Mouse (Mus musculus): Measurements from ENCODE around the gene Tsc22d3. TPM values are rescaled to one million over a fixed set of nuclear protein-coding genes. Genes with fewer than 3 reads are reported as not detected.
"Not testable (repeated sequence)": the region's sequence is repeated elsewhere in the genome, so short reads cannot be mapped to it uniquely, and the experiment has no call there.

Tsc22d3 gene
- total RNA-seq, 2 experiments from 2014 or later: 4.9 to 7.1 TPM

DNA sequence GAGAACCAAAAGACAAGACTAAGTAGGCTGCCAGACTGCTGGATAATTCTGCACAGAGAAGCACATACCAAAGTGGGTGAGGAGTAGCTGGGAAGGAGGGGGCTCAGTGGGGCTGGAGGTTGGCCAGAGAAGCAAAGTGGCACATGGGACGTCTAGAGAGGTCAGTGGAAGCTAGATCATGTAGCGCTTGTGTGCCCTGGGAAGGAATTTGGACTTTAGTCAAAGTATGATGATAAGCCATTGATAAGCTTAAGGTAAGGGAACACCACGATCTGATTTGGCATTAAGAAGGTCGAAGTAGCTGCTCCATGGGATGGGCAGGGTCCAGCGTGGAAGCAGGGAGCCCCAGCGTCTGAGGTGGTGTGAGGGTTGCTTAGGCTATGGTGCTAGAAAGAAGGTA is 68.1 kb downstream of the Tsc22d3 start:
- no peak for ATAC-seq (replicated peaks; ENCODE audit: low FRiP score, poor library complexity, severe bottlenecking)

DNA sequence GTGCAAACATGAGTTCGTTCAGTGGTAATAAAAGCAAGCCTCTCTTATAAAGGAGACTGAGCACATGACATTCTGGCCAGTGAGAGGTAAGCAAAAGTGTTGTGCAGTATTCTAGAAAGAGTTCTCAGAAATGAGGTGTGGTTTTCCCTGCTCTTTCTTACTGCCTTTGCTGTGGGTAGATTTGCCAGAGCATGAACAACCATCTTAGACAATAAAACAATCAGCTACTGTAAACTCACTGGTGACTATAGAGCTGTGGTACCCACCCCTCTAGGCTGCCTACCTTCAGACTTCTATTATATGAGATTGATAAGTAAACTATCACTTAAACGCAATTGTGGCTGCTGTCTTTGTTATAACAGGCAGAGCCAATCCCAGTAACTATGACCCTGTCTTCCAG is 69.1 kb downstream of the Tsc22d3 start:
- no peak for ATAC-seq (replicated peaks; ENCODE audit: low FRiP score, poor library complexity, severe bottlenecking)

- no peak for ATAC-seq (replicated peaks; ENCODE audit: low FRiP score, poor library complexity, severe bottlenecking)
Measured at GRCm38 (mm10) chrX:140530632-140531031, 69.8 kb downstream of the Tsc22d3 start.

GRCm38 (mm10) chrX:140529074-140529561 is 71.3 kb downstream of the Tsc22d3 start:
- no peak for ATAC-seq (replicated peaks; ENCODE audit: low FRiP score, poor library complexity, severe bottlenecking)

GRCm38 (mm10) chrX:140527231-140527630 is 73.2 kb downstream of the Tsc22d3 start:
- no peak for ATAC-seq (replicated peaks; ENCODE audit: low FRiP score, poor library complexity, severe bottlenecking)

DNA sequence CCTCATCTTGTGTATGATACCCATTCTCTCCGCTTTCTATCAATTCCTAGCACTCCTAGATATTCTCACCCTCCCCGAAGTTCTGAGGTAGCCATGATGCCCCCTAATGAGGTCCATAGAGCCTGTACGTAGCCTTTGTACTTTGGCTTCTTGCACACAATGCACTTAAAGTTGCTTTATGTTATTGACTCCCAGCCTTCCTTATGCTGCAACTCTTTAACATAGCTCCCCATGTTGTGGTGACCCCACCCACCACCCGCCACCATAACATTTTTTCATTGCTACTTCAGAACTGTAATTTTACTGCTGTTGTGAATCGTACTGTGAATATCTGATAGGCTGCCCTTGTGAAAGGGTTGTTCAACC is 74.2 kb downstream of the Tsc22d3 start:
- no peak for ATAC-seq (replicated peaks; ENCODE audit: low FRiP score, poor library complexity, severe bottlenecking)

GRCm38 (mm10) chrX:140525604-140526252 is 74.7 kb downstream of the Tsc22d3 start:
- ATAC-seq (replicated peaks; ENCODE audit: low FRiP score, poor library complexity, severe bottlenecking): no peak

DNA sequence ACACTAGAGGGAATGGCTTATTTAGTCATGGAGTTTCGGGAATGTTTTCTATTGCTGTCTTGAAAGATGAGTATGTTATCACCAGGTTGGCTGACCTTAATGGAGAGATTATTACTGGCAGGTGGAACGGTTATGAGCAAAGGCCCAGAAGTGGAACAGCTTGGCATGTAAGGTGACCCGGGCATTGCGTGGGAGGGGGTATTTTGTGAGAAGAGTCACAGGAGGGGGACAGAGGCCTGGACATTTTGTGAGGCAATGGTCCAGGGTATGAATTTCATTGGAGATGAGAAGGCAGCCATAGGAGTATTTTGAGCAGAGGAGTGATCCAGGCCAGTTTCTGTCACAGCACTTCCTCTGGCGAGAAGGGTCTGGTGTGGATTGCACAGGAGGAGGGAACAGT is 76.2 kb downstream of the Tsc22d3 start:
- ATAC-seq (replicated peaks; ENCODE audit: low FRiP score, poor library complexity, severe bottlenecking): no peak

GRCm38 (mm10) chrX:140522071-140522765 is 78.2 kb downstream of the Tsc22d3 start:
- no peak for ATAC-seq (replicated peaks; ENCODE audit: low FRiP score, poor library complexity, severe bottlenecking)

- peak; percentile 100 for ATAC-seq (replicated peaks; ENCODE audit: low FRiP score, poor library complexity, severe bottlenecking)
Measured at GRCm38 (mm10) chrX:140520146-140521102, 80.0 kb downstream of the Tsc22d3 start.

DNA sequence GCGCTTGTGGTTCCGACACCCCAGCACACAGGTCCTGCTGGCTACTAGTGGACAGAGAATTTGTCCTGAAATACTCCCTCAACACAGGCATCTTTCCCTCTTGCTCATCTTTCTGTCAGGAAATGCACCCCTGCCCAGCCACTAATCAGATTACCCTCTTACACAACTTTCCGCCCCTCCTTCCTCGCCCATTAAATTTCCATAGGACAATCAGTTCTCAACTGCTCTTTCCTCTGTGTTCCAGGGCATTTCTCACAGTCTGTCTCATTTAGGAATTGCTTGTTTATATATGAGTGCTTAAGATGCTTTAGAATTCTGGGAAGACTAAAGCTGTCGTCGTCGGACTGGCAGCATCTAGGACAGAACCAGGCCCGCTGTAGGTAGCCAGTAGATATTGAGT is 82.1 kb downstream of the Tsc22d3 start:
- no peak for ATAC-seq (replicated peaks; ENCODE audit: low FRiP score, poor library complexity, severe bottlenecking)

GRCm38 (mm10) chrX:140513379-140513778 is 87.1 kb downstream of the Tsc22d3 start:
- no peak for ATAC-seq (replicated peaks; ENCODE audit: low FRiP score, poor library complexity, severe bottlenecking)

DNA sequence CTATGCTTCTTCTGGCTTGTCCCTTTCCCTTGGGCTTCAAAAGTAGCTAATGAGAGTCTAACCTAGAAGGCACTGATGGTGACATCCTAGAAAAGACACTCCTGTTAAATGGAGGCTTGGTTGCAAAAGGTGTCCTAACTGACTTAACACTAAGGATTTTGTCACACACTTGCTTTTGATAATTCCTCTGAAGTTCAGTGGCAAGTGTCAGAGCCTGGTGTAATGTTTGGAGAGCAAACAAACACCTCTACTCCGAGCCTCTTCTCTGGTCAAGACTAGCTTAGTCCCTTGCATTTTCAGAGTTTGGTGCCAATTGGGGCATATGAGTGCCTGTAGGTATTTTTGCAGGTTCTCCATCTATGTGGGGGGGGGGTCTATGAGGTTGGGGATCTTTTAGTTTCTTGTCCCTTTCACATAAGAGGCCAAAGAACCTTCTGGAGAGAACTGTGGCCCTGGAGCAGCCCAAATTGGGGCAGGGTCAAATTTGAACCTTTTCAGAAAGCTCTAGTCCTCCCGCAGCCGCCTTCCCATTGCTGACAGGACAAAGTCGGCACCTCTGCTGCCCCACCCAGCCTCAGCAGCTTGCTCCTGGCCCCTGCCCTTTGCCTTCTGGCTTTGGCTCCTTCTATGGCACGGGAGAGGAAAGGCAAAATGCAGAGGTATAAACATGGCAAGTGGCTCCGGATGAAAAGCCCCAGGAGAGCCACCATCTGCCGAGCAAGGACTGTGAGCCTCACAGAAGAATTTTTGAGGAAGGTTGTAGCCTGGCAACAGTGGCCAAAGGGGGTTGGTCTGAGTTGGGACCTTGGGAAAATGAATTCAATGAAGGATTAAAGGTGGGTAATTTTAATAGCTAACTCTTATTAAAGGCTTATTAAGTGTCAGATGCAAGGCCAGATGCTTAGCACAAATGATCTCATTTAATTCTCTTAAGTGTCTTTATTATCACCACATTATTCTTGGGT is 88.5 kb downstream of the Tsc22d3 start:
- no peak for ATAC-seq (replicated peaks; ENCODE audit: low FRiP score, poor library complexity, severe bottlenecking)

DNA sequence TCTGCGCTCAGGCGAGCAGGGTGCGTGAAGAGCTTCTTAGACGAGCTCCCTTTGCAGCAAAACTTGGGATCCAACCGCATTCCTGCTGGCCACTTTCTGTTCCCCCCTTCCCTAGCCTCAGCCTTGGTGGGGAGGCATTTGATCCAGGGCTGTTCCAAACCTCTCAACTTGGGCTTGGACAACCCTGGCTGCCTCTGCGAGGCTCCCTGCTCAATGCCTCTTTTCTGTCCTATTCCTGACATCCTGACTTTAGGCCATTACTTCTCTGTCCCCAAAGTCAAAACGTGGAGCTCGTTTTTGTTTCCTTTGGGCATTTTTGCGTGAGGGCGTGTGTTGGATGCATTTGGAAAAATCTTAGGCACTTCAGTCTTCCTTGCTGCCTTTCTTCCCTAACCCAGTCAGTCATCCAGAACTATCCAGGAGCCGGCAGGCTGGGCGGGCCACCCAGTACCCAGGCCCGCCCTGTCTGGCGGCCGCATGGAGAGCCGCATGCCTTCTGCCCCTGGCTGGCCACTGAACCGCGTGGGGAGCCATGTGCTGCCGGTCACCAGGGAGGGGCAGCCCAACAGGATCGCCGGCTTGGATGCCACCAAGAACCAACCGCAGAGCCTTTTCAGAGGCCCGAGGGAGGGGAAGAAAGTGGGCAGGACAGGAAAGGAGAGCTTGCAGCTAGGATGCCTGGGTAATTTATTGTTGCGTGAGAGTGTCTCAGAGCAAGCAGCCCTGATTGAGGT is 89.6 kb downstream of the Tsc22d3 start:
- ATAC-seq (replicated peaks; ENCODE audit: low FRiP score, poor library complexity, severe bottlenecking): no peak

DNA sequence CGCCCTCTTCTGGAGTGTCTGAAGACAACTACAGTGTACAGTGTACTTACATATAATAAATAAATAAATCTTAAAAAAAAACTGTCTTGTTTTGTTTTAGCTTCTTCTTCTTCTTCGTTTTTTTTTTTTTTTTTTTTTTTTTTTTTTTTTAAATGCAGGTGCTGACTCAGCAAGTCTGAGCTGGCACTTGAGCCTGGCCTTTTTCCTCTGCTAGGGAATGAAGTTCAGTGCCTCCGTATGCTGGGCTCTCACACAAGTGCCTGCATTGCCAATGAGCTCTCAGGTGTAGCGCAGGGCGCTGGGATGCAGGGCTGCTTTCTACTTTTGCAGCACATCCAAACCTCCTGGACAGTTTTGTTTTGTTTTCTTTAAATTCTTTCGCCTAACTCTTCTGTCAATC is 90.6 kb downstream of the Tsc22d3 start:
- no peak for ATAC-seq (replicated peaks; ENCODE audit: low FRiP score, poor library complexity, severe bottlenecking)

- ATAC-seq (replicated peaks; ENCODE audit: low FRiP score, poor library complexity, severe bottlenecking): not testable (repeated sequence)
Measured at GRCm38 (mm10) chrX:140508791-140509190, 91.7 kb downstream of the Tsc22d3 start.

- no peak for ATAC-seq (replicated peaks; ENCODE audit: low FRiP score, poor library complexity, severe bottlenecking)
Measured at GRCm38 (mm10) chrX:140507377-140507776, 93.1 kb downstream of the Tsc22d3 start.

- ATAC-seq (replicated peaks; ENCODE audit: low FRiP score, poor library complexity, severe bottlenecking): no peak
Measured at GRCm38 (mm10) chrX:140506436-140507180, 93.9 kb downstream of the Tsc22d3 start.

Data from erythroid progenitor cell, adult 5-6 weeks (primary cell).